Mouse (Mus musculus): Measurements from ENCODE around the gene Gpr173.

The Gpr173 gene

DNA sequence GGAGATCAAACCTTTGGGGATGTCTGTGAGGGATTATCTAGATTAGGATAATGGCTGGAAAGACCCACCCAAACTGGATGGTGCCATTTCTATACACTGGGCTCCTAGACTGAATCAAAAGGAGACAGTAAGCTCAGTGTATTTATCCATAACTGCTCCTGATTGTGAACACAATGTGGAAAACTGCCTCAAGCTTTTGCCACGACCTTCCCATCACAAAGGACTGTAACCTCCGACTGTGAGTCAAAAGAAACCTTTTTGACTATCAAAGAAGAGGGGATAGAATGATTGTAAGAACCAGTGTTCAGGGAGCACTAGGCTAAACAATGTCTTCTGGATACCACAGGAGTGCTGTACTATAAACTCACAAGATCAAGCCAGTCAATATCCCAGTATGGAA, 62.3 kb downstream of the Gpr173 start:
- DNase-seq (ENCODE audit: low spot score in 2 of 2): no peak

Measured in urinary bladder, adult 18-20 months (tissue).